Mouse (Mus musculus): ENCODE results near the gene Pde6d.

GRCm38 (mm10) chr1:86523776-86524618 lies 58.4 kb downstream of the Pde6d start:
- no peak for TF ChIP-seq CTCF (conservative IDR thresholded peaks at IDR 0.05; ENCODE audit: low read length)
- no peak for TF ChIP-seq POU5F1 (IDR thresholded peaks at IDR 0.05; ENCODE audit: borderline replicate concordance, low read length)
